Mouse (Mus musculus): ENCODE measurements around the gene Lcn2. TPM values are rescaled to one million over a fixed set of nuclear protein-coding genes. Genes with fewer than 3 reads are reported as not detected.
A peak's percentile ranks its signal among the peaks of the same experiment; 100 is the strongest.

The Lcn2 gene
- polyA plus RNA-seq, 1 experiment from 2014 or later = 1.8 TPM

GRCm38 (mm10) chr2:32416556-32416955 lies 28.5 kb upstream of the Lcn2 start:
- 78% methylated on average over 2 of the region's 2 CpGs for WGBS
- no peaks in the 10 kb centered on the region for H3K9me3 ChIP-seq (ENCODE audit: control insufficient read depth, low read length)
- no peak for ATAC-seq (ENCODE audit: low read depth)
- no peaks in the 10 kb centered on the region for H3K27me3 ChIP-seq (ENCODE audit: control insufficient read depth, insufficient read depth, low read depth, low read length)
- no peak overlapping the region for H3K9ac ChIP-seq (ENCODE audit: low read length)
- no peak overlapping the region for H3K4me3 ChIP-seq (ENCODE audit: low read length)
- peaks cover 22% of the 10 kb centered on the region for H3K36me3 ChIP-seq (ENCODE audit: control insufficient read depth, insufficient read depth, low read length)
- H3K4me2 ChIP-seq (ENCODE audit: low read depth, low read length) = no peak overlapping the region
- H3K27ac ChIP-seq (ENCODE audit: low read length) = no peak overlapping the region
- no peaks in the 10 kb centered on the region for H3K4me1 ChIP-seq (replicated peaks; ENCODE audit: control insufficient read depth, insufficient read depth, low read length)

GRCm38 (mm10) chr2:32415801-32416200 lies 27.7 kb upstream of the Lcn2 start:
- no peak for ATAC-seq (ENCODE audit: low read depth)
- no peaks in the 10 kb centered on the region for H3K4me1 ChIP-seq (replicated peaks; ENCODE audit: control insufficient read depth, insufficient read depth, low read length)
- no peak overlapping the region for H3K4me3 ChIP-seq (ENCODE audit: low read length)
- no peaks in the 10 kb centered on the region for H3K9me3 ChIP-seq (ENCODE audit: control insufficient read depth, low read length)
- H3K27ac ChIP-seq (ENCODE audit: low read length) = no peak overlapping the region
- no peak overlapping the region for H3K9ac ChIP-seq (ENCODE audit: low read length)
- H3K36me3 ChIP-seq (ENCODE audit: control insufficient read depth, insufficient read depth, low read length) = peaks cover 22% of the 10 kb centered on the region
- no peak overlapping the region for H3K4me2 ChIP-seq (ENCODE audit: low read depth, low read length)
- H3K27me3 ChIP-seq (ENCODE audit: control insufficient read depth, insufficient read depth, low read depth, low read length) = no peaks in the 10 kb centered on the region
- 91% methylated on average over 12 of the region's 12 CpGs for WGBS

- no peaks in the 10 kb centered on the region for H3K27me3 ChIP-seq (ENCODE audit: control insufficient read depth, insufficient read depth, low read depth, low read length)
- no peak overlapping the region for H3K4me2 ChIP-seq (ENCODE audit: low read depth, low read length)
- H3K9me3 ChIP-seq (ENCODE audit: control insufficient read depth, low read length) = no peaks in the 10 kb centered on the region
- H3K4me1 ChIP-seq (replicated peaks; ENCODE audit: control insufficient read depth, insufficient read depth, low read length) = no peaks in the 10 kb centered on the region
- H3K4me3 ChIP-seq (ENCODE audit: low read length) = no peak overlapping the region
- 28% methylated on average over 5 of the region's 5 CpGs for WGBS
- H3K27ac ChIP-seq (ENCODE audit: low read length) = no peak overlapping the region
- no peak overlapping the region for H3K9ac ChIP-seq (ENCODE audit: low read length)
- H3K36me3 ChIP-seq (ENCODE audit: control insufficient read depth, insufficient read depth, low read length) = peaks cover 21% of the 10 kb centered on the region
- peak; percentile 60 for ATAC-seq (ENCODE audit: low read depth)
These were observed 25.9 kb upstream of the Lcn2 start for GRCm38 (mm10) chr2:32413936-32414335.

DNA sequence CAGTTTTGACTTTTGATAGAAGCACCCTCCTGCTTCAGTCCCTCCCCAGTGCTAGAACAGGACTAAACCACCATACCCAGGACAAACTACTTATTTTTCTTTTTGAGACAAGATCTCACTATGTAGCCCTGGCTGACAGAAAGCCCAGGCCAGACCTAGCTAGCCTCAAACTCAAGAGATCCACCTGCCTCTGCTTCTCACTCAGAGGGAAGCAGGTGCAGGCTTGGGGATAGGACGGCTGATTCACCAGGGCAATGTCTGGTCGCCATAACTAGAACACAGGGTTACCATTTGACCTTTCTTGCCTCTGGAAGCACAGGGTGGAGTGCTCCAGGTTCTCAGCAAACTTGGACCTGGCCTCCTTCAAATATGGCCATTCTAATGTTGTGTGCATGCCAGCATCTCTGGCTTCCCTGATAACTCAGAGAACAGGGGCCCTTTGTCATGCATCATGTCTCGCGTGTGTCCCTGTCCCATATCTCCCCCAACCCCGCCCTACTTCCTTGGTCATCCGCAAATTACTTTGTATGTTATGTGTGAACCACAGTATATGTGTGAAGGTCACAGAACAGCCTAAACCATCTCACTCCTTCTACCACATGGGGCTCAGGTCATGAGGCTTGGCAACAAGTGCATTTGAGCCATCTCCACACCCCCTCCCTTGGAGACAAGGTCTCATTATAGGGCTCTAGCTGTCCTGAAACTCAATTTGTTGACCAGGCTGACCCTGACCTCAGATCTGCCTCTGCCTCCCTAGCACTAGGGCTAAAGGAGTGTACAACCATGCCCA lies 24.9 kb upstream of the Lcn2 start:
- 83% methylated on average over 6 of the region's 6 CpGs for WGBS
- no peak for ATAC-seq (ENCODE audit: low read depth)

DNA sequence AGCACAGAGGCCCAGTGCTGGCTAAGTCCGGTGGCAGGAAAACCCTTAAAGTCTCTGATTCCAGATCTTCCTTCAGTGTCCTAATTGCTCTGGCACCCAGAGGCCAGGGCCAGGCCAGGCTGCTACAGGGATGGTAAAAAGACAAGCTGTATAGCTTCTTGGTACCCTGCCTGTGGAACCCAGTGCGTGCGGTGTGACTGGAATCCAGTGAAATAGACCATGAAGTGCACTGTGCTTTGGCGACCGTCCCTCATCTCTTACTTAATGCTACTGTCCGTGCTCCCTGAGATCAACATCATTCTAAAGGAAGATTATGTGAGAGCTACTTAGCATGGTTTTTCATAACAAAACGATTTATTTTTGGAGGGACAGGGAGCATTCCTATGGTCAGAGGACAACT lies 23.4 kb upstream of the Lcn2 start:
- H3K4me1 ChIP-seq (replicated peaks; ENCODE audit: control insufficient read depth, insufficient read depth, low read length) = peaks cover 3% of the 10 kb centered on the region; the same call in 1 of the 2 replicates
- H3K4me3 ChIP-seq (ENCODE audit: low read length) = no peak overlapping the region
- 75% methylated on average over 7 of the region's 7 CpGs for WGBS
- no peaks in the 10 kb centered on the region for H3K27me3 ChIP-seq (ENCODE audit: control insufficient read depth, insufficient read depth, low read depth, low read length)
- ATAC-seq (ENCODE audit: low read depth) = no peak
- no peaks in the 10 kb centered on the region for H3K9me3 ChIP-seq (ENCODE audit: control insufficient read depth, low read length)
- H3K36me3 ChIP-seq (ENCODE audit: control insufficient read depth, insufficient read depth, low read length) = peaks cover 8% of the 10 kb centered on the region
- H3K27ac ChIP-seq (ENCODE audit: low read length) = no peak overlapping the region
- no peak overlapping the region for H3K9ac ChIP-seq (ENCODE audit: low read length)
- no peak overlapping the region for H3K4me2 ChIP-seq (ENCODE audit: low read depth, low read length)

More for the DNA sequence above, 24.9 kb upstream of the Lcn2 start:
- H3K4me2 ChIP-seq (ENCODE audit: low read depth, low read length) = no peak overlapping the region
- H3K9me3 ChIP-seq (ENCODE audit: control insufficient read depth, low read length) = no peaks in the 10 kb centered on the region
- H3K27me3 ChIP-seq (ENCODE audit: control insufficient read depth, insufficient read depth, low read depth, low read length) = no peaks in the 10 kb centered on the region
- H3K4me1 ChIP-seq (replicated peaks; ENCODE audit: control insufficient read depth, insufficient read depth, low read length) = peaks cover 3% of the 10 kb centered on the region; the same call in 1 of the 2 replicates
- no peak overlapping the region for H3K9ac ChIP-seq (ENCODE audit: low read length)
- H3K27ac ChIP-seq (ENCODE audit: low read length) = no peak overlapping the region
- H3K4me3 ChIP-seq (ENCODE audit: low read length) = no peak overlapping the region
- H3K36me3 ChIP-seq (ENCODE audit: control insufficient read depth, insufficient read depth, low read length) = peaks cover 15% of the 10 kb centered on the region

- peak overlapping the region; percentile 52 for H3K27ac ChIP-seq (ENCODE audit: low read length)
These were observed 20.7 kb upstream of the Lcn2 start for GRCm38 (mm10) chr2:32408429-32409424.

DNA sequence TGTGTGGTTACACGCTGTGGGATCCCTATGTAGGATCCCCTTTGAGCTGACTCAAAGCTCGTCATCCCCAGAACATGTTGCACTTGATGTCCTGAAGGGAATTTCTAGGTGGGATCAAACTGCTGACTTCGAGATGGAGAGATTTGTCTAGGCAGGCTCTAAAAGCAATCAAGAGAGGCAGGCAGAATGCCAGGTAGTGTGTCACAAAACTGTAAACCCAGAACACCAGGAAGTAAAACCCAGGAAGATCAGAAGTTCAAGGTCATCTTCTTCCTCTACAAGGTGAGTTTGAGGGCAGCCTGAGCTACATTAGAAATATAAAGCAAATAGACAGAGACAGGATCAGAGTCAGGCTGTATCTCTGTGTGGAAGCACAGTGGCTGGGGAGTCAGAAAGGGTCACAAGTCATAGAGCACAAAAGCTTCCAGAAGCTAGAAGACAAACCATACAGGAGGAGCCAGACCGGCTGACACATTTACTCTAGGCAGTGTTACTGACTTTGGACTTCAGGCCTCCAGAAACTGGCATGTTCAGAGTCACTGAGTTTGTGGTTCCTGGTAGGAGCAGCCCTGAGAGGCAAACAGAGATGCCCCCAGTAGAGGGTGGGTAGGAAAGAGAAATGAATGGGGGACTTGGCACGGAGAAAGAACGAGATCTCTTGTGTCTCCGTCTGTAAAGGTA lies 19.2 kb upstream of the Lcn2 start:
- 80% methylated on average over 7 of the region's 7 CpGs for WGBS
- no peak overlapping the region for H3K27ac ChIP-seq (ENCODE audit: low read length)
- H3K36me3 ChIP-seq (ENCODE audit: control insufficient read depth, insufficient read depth, low read length) = no peaks in the 10 kb centered on the region; the same call in 1 of the 2 replicates
- H3K27me3 ChIP-seq (ENCODE audit: control insufficient read depth, insufficient read depth, low read depth, low read length) = no peaks in the 10 kb centered on the region
- no peak overlapping the region for H3K4me2 ChIP-seq (ENCODE audit: low read depth, low read length)
- H3K4me3 ChIP-seq (ENCODE audit: low read length) = no peak overlapping the region
- no peak overlapping the region for H3K9ac ChIP-seq (ENCODE audit: low read length)
- ATAC-seq (ENCODE audit: low read depth) = no peak
- peaks cover 3% of the 10 kb centered on the region; the same call in 1 of the 2 replicates for H3K4me1 ChIP-seq (replicated peaks; ENCODE audit: control insufficient read depth, insufficient read depth, low read length)
- H3K9me3 ChIP-seq (ENCODE audit: control insufficient read depth, low read length) = no peaks in the 10 kb centered on the region

More at GRCm38 (mm10) chr2:32408429-32409424, 20.7 kb upstream of the Lcn2 start:
- H3K4me3 ChIP-seq (ENCODE audit: low read length) = no peak overlapping the region
- H3K9ac ChIP-seq (ENCODE audit: low read length) = peak overlapping the region; percentile 46; the same call in 1 of the 2 replicates
- WGBS = 50% methylated on average over 25 of the region's 25 CpGs
- H3K36me3 ChIP-seq (ENCODE audit: control insufficient read depth, insufficient read depth, low read length) = no peaks in the 10 kb centered on the region; the same call in 1 of the 2 replicates
- H3K4me1 ChIP-seq (replicated peaks; ENCODE audit: control insufficient read depth, insufficient read depth, low read length) = peaks cover 3% of the 10 kb centered on the region; the same call in 1 of the 2 replicates
- no peak overlapping the region for H3K4me2 ChIP-seq (ENCODE audit: low read depth, low read length)
- peak; percentile 63 for ATAC-seq (ENCODE audit: low read depth)
- H3K9me3 ChIP-seq (ENCODE audit: control insufficient read depth, low read length) = no peaks in the 10 kb centered on the region
- no peaks in the 10 kb centered on the region for H3K27me3 ChIP-seq (ENCODE audit: control insufficient read depth, insufficient read depth, low read depth, low read length)

GRCm38 (mm10) chr2:32404663-32405062 lies 16.6 kb upstream of the Lcn2 start:
- H3K4me1 ChIP-seq (replicated peaks; ENCODE audit: control insufficient read depth, insufficient read depth, low read length) = peaks cover 3% of the 10 kb centered on the region; the same call in 1 of the 2 replicates
- no peak overlapping the region for H3K9ac ChIP-seq (ENCODE audit: low read length)
- H3K27ac ChIP-seq (ENCODE audit: low read length) = no peak overlapping the region
- H3K9me3 ChIP-seq (ENCODE audit: control insufficient read depth, low read length) = no peaks in the 10 kb centered on the region
- no peak overlapping the region for H3K4me2 ChIP-seq (ENCODE audit: low read depth, low read length)
- H3K36me3 ChIP-seq (ENCODE audit: control insufficient read depth, insufficient read depth, low read length) = peaks cover 11% of the 10 kb centered on the region; the same call in 1 of the 2 replicates
- WGBS = 18% methylated on average over 2 of the region's 2 CpGs
- no peaks in the 10 kb centered on the region for H3K27me3 ChIP-seq (ENCODE audit: control insufficient read depth, insufficient read depth, low read depth, low read length)
- H3K4me3 ChIP-seq (ENCODE audit: low read length) = no peak overlapping the region
- ATAC-seq (ENCODE audit: low read depth) = peak; percentile 29; the same call in 1 of the 2 replicates
